Mouse (Mus musculus) cortical plate, adult 2 months (tissue): ENCODE data around the gene Card6.

Source experiments
- CTCF ChIP-seq: fragments of 200-500 bp; IDR thresholded peaks from 2 replicates; pipeline ENCODE4 v1.5.1; 2011; ENCODE audit warnings: mild to moderate bottlenecking, control low read depth, low read length; ENCODE audit not compliant: insufficient read depth; ENCODE audit errors: extremely low read depth
- POLR2A ChIP-seq: fragments of 200-500 bp; IDR thresholded peaks from 2 replicates; pipeline ENCODE4 v1.6.1; 2011; ENCODE audit warnings: mild to moderate bottlenecking, low read length, control low read depth; ENCODE audit not compliant: insufficient read depth; ENCODE audit errors: extremely low read depth

DNA sequence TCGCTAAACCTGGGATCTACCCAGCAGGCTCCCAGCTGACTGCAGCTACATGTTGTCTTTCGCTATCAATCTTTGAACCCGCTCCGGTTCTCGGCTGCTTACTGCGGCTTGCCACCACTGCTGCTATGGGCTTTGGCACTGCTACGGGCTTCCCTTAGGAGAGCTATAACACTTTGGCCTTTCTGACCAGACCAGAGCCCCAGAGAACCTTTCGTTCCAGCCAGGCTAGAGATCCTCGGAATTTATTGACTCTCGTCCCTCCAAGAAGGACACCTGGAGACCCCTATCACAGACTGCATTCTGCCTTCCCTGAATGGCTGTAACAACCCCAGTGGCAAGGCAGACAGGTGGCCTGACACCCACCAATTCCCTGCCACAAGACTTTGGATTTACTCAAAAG lies 18.2 kb downstream of the Card6 start:
- TF ChIP-seq POLR2A (no peak), CTCF (no peak)
